In the genomic region with DNA sequence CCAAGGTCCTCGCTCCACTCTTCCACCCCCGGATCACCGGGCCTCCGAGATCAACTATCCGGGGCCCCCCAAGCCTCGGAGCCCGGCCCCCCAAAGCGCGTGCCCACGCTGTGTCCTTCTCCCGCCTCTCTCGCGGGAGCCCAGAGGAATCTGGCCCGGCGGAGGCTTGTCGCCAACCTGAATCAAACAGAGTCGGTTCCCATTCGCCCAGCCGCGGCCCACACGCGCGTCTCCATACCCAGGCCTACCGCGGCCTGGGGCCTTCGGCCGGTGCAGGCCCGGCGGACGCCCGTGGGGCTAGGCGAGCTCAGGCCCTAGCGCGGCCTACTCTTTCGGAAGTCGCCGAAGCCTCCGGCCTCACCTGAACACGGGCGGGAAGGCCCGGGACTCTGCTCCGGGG, we compare ENCODE assay signal across 8 mouse cellular contexts. TPM values are rescaled to one million over a fixed set of nuclear protein-coding genes. Genes with fewer than 3 reads are reported as not detected.
A peak's percentile ranks its signal among the peaks of the same experiment; 100 is the strongest.
DNase-seq lines count a peak whose midpoint lies in the region; ATAC-seq and TF ChIP-seq lines count a peak whose summit lies in the region.

No protein-coding gene starts in this region.

- no peak for TF ChIP-seq EP300 in CH12.LX (IDR thresholded peaks at IDR 0.05; ENCODE audit: low read length)

- peak; percentile 73 for ATAC-seq in lung, embryonic 16.5 days (ENCODE audit: low read depth)

- TF ChIP-seq POLR2A in kidney, adult 2 months (IDR thresholded peaks at IDR 0.05; ENCODE audit: low read depth, low read length) = no peak
- TF ChIP-seq POLR2A in CH12.LX (IDR thresholded peaks at IDR 0.05; ENCODE audit: low read depth, low read length) = no peak

- TF ChIP-seq CTCF in kidney, adult 2 months (conservative IDR thresholded peaks at IDR 0.05; ENCODE audit: insufficient read depth, insufficient read length, low read depth, low read length) = no peak
- TF ChIP-seq CTCF in CH12.LX (conservative IDR thresholded peaks at IDR 0.05 in 1 of 2, IDR thresholded peaks at IDR 0.05 in 1 of 2; ENCODE audit: low read depth in 2 of 2, low read length in 2 of 2) = no peak

- peak overlapping the region; percentile 65 for H3K27ac ChIP-seq in kidney, adult 2 months (ENCODE audit: insufficient read depth, low read depth, low read length)
- H3K27ac ChIP-seq in CH12.LX (ENCODE audit: insufficient read depth, low read depth) = peak overlapping the region; percentile 26
- peak overlapping the region; percentile 98 for H3K27ac ChIP-seq in embryonic facial prominence, embryonic 10.5 days (replicated peaks)
- H3K27ac ChIP-seq in hindbrain, embryonic 10.5 days = peak overlapping the region; percentile 98
- peak overlapping the region; percentile 82 for H3K27ac ChIP-seq in lung, embryonic 16.5 days (ENCODE audit: low read length)

- H3K9ac ChIP-seq in CH12.LX (ENCODE audit: insufficient read depth, low read depth) = peak overlapping the region; percentile 99
- H3K9ac ChIP-seq in lung, embryonic 16.5 days (ENCODE audit: low read length) = peak overlapping the region; percentile 93

- H3K4me3 ChIP-seq in kidney, adult 2 months (ENCODE audit: insufficient read depth, low read depth, low read length) = peak overlapping the region; percentile 75
- H3K4me3 ChIP-seq in CH12.LX (replicated peaks in 1 of 3; ENCODE audit: low read depth in 2 of 3, low read length in 2 of 3, poor library complexity in 1 of 3) = peak overlapping the region; percentile 80 to 91 (median 88)
- H3K4me3 ChIP-seq in embryonic facial prominence, embryonic 10.5 days = peak overlapping the region; percentile 97
- peak overlapping the region; percentile 97 for H3K4me3 ChIP-seq in hindbrain, embryonic 10.5 days
- H3K4me3 ChIP-seq in lung, embryonic 16.5 days (ENCODE audit: low read length) = peak overlapping the region; percentile 84

- H3K27me3 ChIP-seq in kidney, adult 2 months (replicated peaks; ENCODE audit: control insufficient read depth, insufficient read depth, low read length) = no peaks in the 10 kb centered on the region
- no peaks in the 10 kb centered on the region for H3K27me3 ChIP-seq in CH12.LX (replicated peaks)
- H3K27me3 ChIP-seq in embryonic facial prominence, embryonic 10.5 days (replicated peaks; ENCODE audit: low read depth, poor library complexity, severe bottlenecking) = no peaks in the 10 kb centered on the region
- no peaks in the 10 kb centered on the region for H3K27me3 ChIP-seq in hindbrain, embryonic 10.5 days (ENCODE audit: insufficient read depth, poor library complexity, severe bottlenecking)
- H3K27me3 ChIP-seq in lung, embryonic 16.5 days (ENCODE audit: control insufficient read depth, insufficient read depth, low read depth, low read length) = no peaks in the 10 kb centered on the region

- no peaks in the 10 kb centered on the region for H3K9me3 ChIP-seq in CH12.LX (replicated peaks; ENCODE audit: low read length)
- H3K9me3 ChIP-seq in embryonic facial prominence, embryonic 10.5 days = no peaks in the 10 kb centered on the region
- no peaks in the 10 kb centered on the region for H3K9me3 ChIP-seq in hindbrain, embryonic 10.5 days
- H3K9me3 ChIP-seq in lung, embryonic 16.5 days (ENCODE audit: control insufficient read depth, low read length) = no peaks in the 10 kb centered on the region

- H3K4me2 ChIP-seq in CH12.LX (ENCODE audit: insufficient read depth, low read depth, poor library complexity, severe bottlenecking) = peak overlapping the region; percentile 87; the same call in 1 of the 2 replicates
- peak overlapping the region; percentile 71 for H3K4me2 ChIP-seq in lung, embryonic 16.5 days (ENCODE audit: low read depth, low read length)

- no peaks in the 10 kb centered on the region; the same call in 1 of the 2 replicates for H3K36me3 ChIP-seq in kidney, adult 2 months (ENCODE audit: control insufficient read depth, insufficient read depth, low read length)
- peaks cover 40 to 60% of the 10 kb centered on the region in 2 experiments for H3K36me3 ChIP-seq in CH12.LX (replicated peaks in 1 of 2; ENCODE audit: control insufficient read depth in 1 of 2, insufficient read depth in 1 of 2, low read length in 1 of 2)
- peaks cover 63% of the 10 kb centered on the region for H3K36me3 ChIP-seq in embryonic facial prominence, embryonic 10.5 days (replicated peaks)
- peaks cover 66% of the 10 kb centered on the region for H3K36me3 ChIP-seq in hindbrain, embryonic 10.5 days
- peaks cover 21% of the 10 kb centered on the region; the same call in 1 of the 2 replicates for H3K36me3 ChIP-seq in lung, embryonic 16.5 days (ENCODE audit: control insufficient read depth, insufficient read depth, low read length)

- in situ Hi-C loops in CH12.LX (cut with MboI; ENCODE audit: low pct_ligation_motif_present, low pct_unique_long_range_greater_than_20kb, low sequenced_read_pairs) = no loop called here

- TF ChIP-seq RAD21 in CH12.LX (IDR thresholded peaks at IDR 0.05; ENCODE audit: low read depth, low read length) = no peak

- DNase-seq in kidney, adult 2 months = no peak
- DNase-seq in kidney, postnatal 14 days = no peak
- no peak for DNase-seq in CH12.LX (ENCODE audit: extremely low read depth)
- DNase-seq in embryonic facial prominence, embryonic 10.5 days (ENCODE audit: low spot score) = no peak
- DNase-seq in hindbrain, embryonic 10.5 days (ENCODE audit: low spot score) = no peak
- DNase-seq in skeletal muscle tissue, adult 2 months (ENCODE audit: low read depth, low spot score) = peak; percentile 34
- no peak for DNase-seq in natural killer cell, adult 2 months (ENCODE audit: low spot score in 2 of 2)

- H3K4me1 ChIP-seq in kidney, adult 2 months (ENCODE audit: control insufficient read depth, insufficient read depth, low read length) = peaks cover 38% of the 10 kb centered on the region
- peaks cover 2 to 46% of the 10 kb centered on the region in 2 experiments for H3K4me1 ChIP-seq in CH12.LX (ENCODE audit: control insufficient read depth in 1 of 2, insufficient read depth in 2 of 2)
- H3K4me1 ChIP-seq in embryonic facial prominence, embryonic 10.5 days = peaks cover 24% of the 10 kb centered on the region
- peaks cover 25% of the 10 kb centered on the region for H3K4me1 ChIP-seq in hindbrain, embryonic 10.5 days (replicated peaks)
- peaks cover 13% of the 10 kb centered on the region for H3K4me1 ChIP-seq in lung, embryonic 16.5 days (replicated peaks; ENCODE audit: control insufficient read depth, insufficient read depth, low read length)

- dilution Hi-C loops in CH12.LX (cut with MboI; ENCODE audit: extremely low pct_ligation_motif_present, extremely low pct_unique_long_range_greater_than_20kb, low sequenced_read_pairs) = no loop called here

- peaks cover 61% of the 10 kb centered on the region for H3K79me2 ChIP-seq in CH12.LX (replicated peaks; ENCODE audit: control insufficient read depth, extremely low read depth, insufficient read depth, poor library complexity, severe bottlenecking)

- WGBS in kidney, adult 2 months = under 1% methylated on average over 42 of the region's 42 CpGs
- under 1% methylated on average over 42 of the region's 42 CpGs for WGBS in embryonic facial prominence, embryonic 10.5 days
- WGBS in hindbrain, embryonic 10.5 days = under 1% methylated on average over 42 of the region's 42 CpGs
- under 1% methylated on average over 42 of the region's 42 CpGs for WGBS in lung, embryonic 16.5 days

TF ChIP-seq in CH12.LX, 34 proteins besides CTCF, POLR2A, EP300 and RAD21 (continues in another document):
- TF ChIP-seq JUN (IDR thresholded peaks at IDR 0.05; ENCODE audit: insufficient read depth, low read depth, low read length) (no peak), E2F4 (IDR thresholded peaks at IDR 0.05; ENCODE audit: insufficient replicate concordance, low read depth, low read length) (no peak), USF2 (conservative IDR thresholded peaks at IDR 0.05; ENCODE audit: low read depth, low read length) (no peak), MAX (IDR thresholded peaks at IDR 0.05; ENCODE audit: low read length) (peak; percentile 52; the same call in 1 of the 2 replicates), POLR2AphosphoS2 (IDR thresholded peaks at IDR 0.05; ENCODE audit: low read depth, low read length) (no peak), JUND (conservative IDR thresholded peaks at IDR 0.05; ENCODE audit: low read depth, low read length) (no peak), RCOR1 (conservative IDR thresholded peaks at IDR 0.05; ENCODE audit: low read depth, low read length) (no peak), CHD2 (IDR thresholded peaks at IDR 0.05; ENCODE audit: low read length) (no peak), UBTF (IDR thresholded peaks at IDR 0.05; ENCODE audit: low read depth, low read length) (peak; percentile 93), MXI1 (IDR thresholded peaks at IDR 0.05; ENCODE audit: low read depth, low read length) (peak; percentile 74), BHLHE40 (IDR thresholded peaks at IDR 0.05; ENCODE audit: low read depth, low read length) (no peak), HCFC1 (IDR thresholded peaks at IDR 0.05; ENCODE audit: low read depth, low read length) (peak; percentile 1; the same call in 1 of the 2 replicates)

RNA-seq across cellular contexts. Expression of gene Ccl25, which starts 0.5 kb away (rescaled TPM):
- polyA plus RNA-seq in kidney, adult 2 months (2012; rRNA removed) = 4.9 and 5.2 TPM in 2 replicates
- total RNA-seq in CH12.LX (2012; rRNA removed) = 4.6 and 4.9 TPM in 2 replicates
- 5.4 and 5.7 TPM in 2 replicates for total RNA-seq in CH12.LX (2014; rRNA removed)
- 5.6 and 6.0 TPM in 2 replicates for polyA plus RNA-seq in CH12.LX (2012; ENCODE audit: insufficient read length, low read depth)
- polyA plus RNA-seq in embryonic facial prominence, embryonic 10.5 days (2016; fragmentation: Nextera tagmentation; extraction: Ambion mirVana) = 24.4 and 25.4 TPM in 2 replicates
- polyA plus RNA-seq in hindbrain, embryonic 10.5 days (2016; fragmentation: Nextera tagmentation; extraction: Ambion mirVana) = 22.6 and 24.0 TPM in 2 replicates
- polyA plus RNA-seq in lung, embryonic 16.5 days (2015; fragmentation: Nextera tagmentation; extraction: Ambion mirVana) = 18.2 and 25.8 TPM in 2 replicates

RNA-seq across cellular contexts. Expression of gene Elavl1, which starts 0.7 kb away (rescaled TPM):
- polyA plus RNA-seq in kidney, adult 2 months (2012; rRNA removed) = 26.4 and 35.9 TPM in 2 replicates
- total RNA-seq in CH12.LX (2012; rRNA removed) (55.8 and 76.9 TPM in 2 replicates), CH12.LX (2014; rRNA removed) (110 and 112 TPM in 2 replicates)
- 67.1 and 76.4 TPM in 2 replicates for polyA plus RNA-seq in CH12.LX (2012; ENCODE audit: insufficient read length, low read depth)
- 362 and 373 TPM in 2 replicates for polyA plus RNA-seq in embryonic facial prominence, embryonic 10.5 days (2016; fragmentation: Nextera tagmentation; extraction: Ambion mirVana)
- 306 and 336 TPM in 2 replicates for polyA plus RNA-seq in hindbrain, embryonic 10.5 days (2016; fragmentation: Nextera tagmentation; extraction: Ambion mirVana)
- 197 and 224 TPM in 2 replicates for polyA plus RNA-seq in lung, embryonic 16.5 days (2015; fragmentation: Nextera tagmentation; extraction: Ambion mirVana)

RNA-seq across cellular contexts. Expression of gene Timm44, which starts 48.8 kb away (rescaled TPM):
- polyA plus RNA-seq in kidney, adult 2 months (2012; rRNA removed) = 88.1 and 91.9 TPM in 2 replicates
- total RNA-seq in CH12.LX (2012; rRNA removed) (130 and 147 TPM in 2 replicates), CH12.LX (2014; rRNA removed) (109 and 123 TPM in 2 replicates)
- polyA plus RNA-seq in CH12.LX (2012; ENCODE audit: insufficient read length, low read depth) = 143 and 177 TPM in 2 replicates
- polyA plus RNA-seq in embryonic facial prominence, embryonic 10.5 days (2016; fragmentation: Nextera tagmentation; extraction: Ambion mirVana) = 64.7 and 73.3 TPM in 2 replicates
- 60.6 and 67.2 TPM in 2 replicates for polyA plus RNA-seq in hindbrain, embryonic 10.5 days (2016; fragmentation: Nextera tagmentation; extraction: Ambion mirVana)
- polyA plus RNA-seq in lung, embryonic 16.5 days (2015; fragmentation: Nextera tagmentation; extraction: Ambion mirVana) = 56.5 and 57.2 TPM in 2 replicates

Comparison
In these comparisons a context has a peak if more than half of its experiments do, and no peak if none do; other contexts are left out.
1. H3K27ac ChIP-seq: peak in every context shown above with its lines; median percentile 98 in embryonic facial prominence, embryonic 10.5 days; 98 in hindbrain, embryonic 10.5 days; 82 in lung, embryonic 16.5 days; 65 in kidney, adult 2 months; 26 in CH12.LX.